Mouse (Mus musculus) neural tube, embryonic 10.5 days (tissue): ENCODE results near the gene Fkbp14.

ENCODE experiments used
- DNase-seq: peaks from one replicate; pipeline ENCODE4 v3.0.0-alpha.2; 2017; ENCODE audit warnings: low spot score; ENCODE audit errors: extremely low spot score

The Fkbp14 gene

GRCm38 (mm10) chr6:54548314-54549019, 48.6 kb downstream of the Fkbp14 start:
- DNase-seq = no peak

- no peak for DNase-seq
Observed at GRCm38 (mm10) chr6:54543646-54544045, 53.5 kb downstream of the Fkbp14 start.

- DNase-seq = no peak
Observed at GRCm38 (mm10) chr6:54542836-54543235, 54.3 kb downstream of the Fkbp14 start.

- no peak for DNase-seq
Observed at GRCm38 (mm10) chr6:54540252-54540887, 56.7 kb downstream of the Fkbp14 start.

GRCm38 (mm10) chr6:54539396-54539795, 57.7 kb downstream of the Fkbp14 start:
- no peak for DNase-seq

GRCm38 (mm10) chr6:54538773-54539173, 58.3 kb downstream of the Fkbp14 start:
- DNase-seq = peak; percentile 28

GRCm38 (mm10) chr6:54537053-54537452, 60.1 kb downstream of the Fkbp14 start:
- DNase-seq = no peak

GRCm38 (mm10) chr6:54535485-54535884, 61.6 kb downstream of the Fkbp14 start:
- no peak for DNase-seq

GRCm38 (mm10) chr6:54531048-54531481, 66.0 kb downstream of the Fkbp14 start:
- DNase-seq = no peak

GRCm38 (mm10) chr6:54530182-54530581, 66.9 kb downstream of the Fkbp14 start:
- DNase-seq = no peak

GRCm38 (mm10) chr6:54528666-54529065, 68.4 kb downstream of the Fkbp14 start:
- no peak for DNase-seq
